In the genomic region with DNA sequence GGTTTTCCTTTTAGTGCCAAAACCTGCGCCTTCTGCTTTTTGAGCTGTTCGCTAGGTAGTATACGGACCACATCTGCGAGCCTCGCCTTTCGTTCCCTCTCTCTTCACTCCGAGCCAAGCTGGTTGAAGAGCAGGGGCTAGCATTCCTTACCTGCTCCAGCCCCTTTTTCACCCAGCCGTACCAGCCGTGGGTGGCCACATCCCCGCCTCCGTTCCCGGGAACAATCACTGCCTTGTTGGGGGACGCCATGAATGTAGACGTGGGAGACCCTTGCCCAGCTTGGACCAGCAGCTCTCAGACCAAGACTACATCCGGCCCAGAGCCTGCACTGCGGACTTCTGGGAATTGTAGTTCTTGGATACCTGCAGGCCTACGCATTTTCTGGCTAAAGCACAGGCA, we compare ENCODE assay signal across 8 mouse cellular contexts. TPM values are rescaled to one million over a fixed set of nuclear protein-coding genes. Genes with fewer than 3 reads are reported as not detected.
DNase-seq lines count a peak whose midpoint lies in the region; ATAC-seq lines count a peak whose summit lies in the region.

A gene (minus strand): TSS at position 341 of the 400 bp plus-strand sequence.

- H3K4me1 ChIP-seq in hindbrain, embryonic 13.5 days (replicated peaks), result peaks cover 18% of the 10 kb centered on the region
- H3K4me1 ChIP-seq in lung, embryonic 16.5 days (replicated peaks; ENCODE audit: control insufficient read depth, insufficient read depth, low read length), result peaks cover 4% of the 10 kb centered on the region; the same call in 1 of the 2 replicates

- peak; percentile 45 for DNase-seq in WW6 (ENCODE audit: low read depth, low spot score)
- peak; percentile 73 to 76 for DNase-seq in cerebellum, postnatal 25 days
- peak; percentile 44 for DNase-seq in frontal cortex, postnatal 25 days (ENCODE audit: low spot score in 2 of 2)
- peak; percentile 66 to 74 for DNase-seq in layer of hippocampus, postnatal 10 days (ENCODE audit: low spot score in 2 of 2)
- DNase-seq in ovary, adult 18-20 months (ENCODE audit: low spot score), result peak; percentile 35
- peak; percentile 58 for DNase-seq in thymus, postnatal 14 days

- peak within 1 kb of the TSS; percentile 63 for H3K4me2 ChIP-seq in hindbrain, embryonic 13.5 days
- peak within 1 kb of the TSS; percentile 65 for H3K4me2 ChIP-seq in lung, embryonic 16.5 days (ENCODE audit: low read depth, low read length)

- peak within 1 kb of the TSS; percentile 88 for H3K27ac ChIP-seq in hindbrain, embryonic 13.5 days
- H3K27ac ChIP-seq in lung, embryonic 16.5 days (ENCODE audit: low read length), result peak within 1 kb of the TSS; percentile 89

- peak within 1 kb of the TSS; percentile 88 for H3K9ac ChIP-seq in hindbrain, embryonic 13.5 days
- peak within 1 kb of the TSS; percentile 89 for H3K9ac ChIP-seq in lung, embryonic 16.5 days (ENCODE audit: low read length)

- H3K4me3 ChIP-seq in hindbrain, embryonic 13.5 days, result peak within 1 kb of the TSS; percentile 73
- H3K4me3 ChIP-seq in lung, embryonic 16.5 days (ENCODE audit: low read length), result peak within 1 kb of the TSS; percentile 89

- H3K27me3 ChIP-seq in hindbrain, embryonic 13.5 days, result no peaks in the 10 kb centered on the region
- H3K27me3 ChIP-seq in lung, embryonic 16.5 days (ENCODE audit: control insufficient read depth, insufficient read depth, low read depth, low read length), result no peaks in the 10 kb centered on the region

- under 1% methylated on average over 17 of the region's 17 CpGs for WGBS in hindbrain, embryonic 13.5 days
- WGBS in lung, embryonic 16.5 days, result 0% methylated on average over 17 of the region's 17 CpGs

- H3K36me3 ChIP-seq in hindbrain, embryonic 13.5 days, result peaks cover 19% of the 10 kb centered on the region
- H3K36me3 ChIP-seq in lung, embryonic 16.5 days (ENCODE audit: control insufficient read depth, insufficient read depth, low read length), result 0 out of 2 replicates have a peak, but pooled peaks cover 3% of the 10 kb centered on the region

- ATAC-seq in hindbrain, embryonic 13.5 days (ENCODE audit: low FRiP score), result peak; percentile 98
- peak; percentile 92 for ATAC-seq in lung, embryonic 16.5 days (ENCODE audit: low read depth)

- no peaks in the 10 kb centered on the region for H3K9me3 ChIP-seq in hindbrain, embryonic 13.5 days
- no peaks in the 10 kb centered on the region for H3K9me3 ChIP-seq in lung, embryonic 16.5 days (ENCODE audit: control insufficient read depth, low read length)

RNA-seq across cellular contexts. Expression of the gene that starts here (rescaled TPM):
- 56.1 and 58.9 TPM in 2 replicates for polyA plus RNA-seq in hindbrain, embryonic 13.5 days (2015; fragmentation: Nextera tagmentation; extraction: Ambion mirVana)
- 10 to 100 TPM; 24.8 to 25.8 TPM for total RNA-seq in layer of hippocampus, postnatal 10 days (2021)
- polyA plus RNA-seq in lung, embryonic 16.5 days (2015; fragmentation: Nextera tagmentation; extraction: Ambion mirVana), result 65.3 and 65.6 TPM in 2 replicates

Comparison
In these comparisons a context has a peak if more than half of its experiments do, and no peak if none do; other contexts are left out.
1. Peak in every context shown above with its lines: DNase-seq, ATAC-seq, H3K4me3 ChIP-seq and H3K27ac ChIP-seq.